Mouse (Mus musculus) mature B cell (primary cell): ENCODE measurements around the gene Rdh12.

ENCODE experiments used
- in situ Hi-C: fragments of 300-500 bp; cut with MboI; formaldehyde crosslinking; loops from 2 replicates; pipeline ENCODE4 v1.14.3; 2019

The Rdh12 gene

DNA sequence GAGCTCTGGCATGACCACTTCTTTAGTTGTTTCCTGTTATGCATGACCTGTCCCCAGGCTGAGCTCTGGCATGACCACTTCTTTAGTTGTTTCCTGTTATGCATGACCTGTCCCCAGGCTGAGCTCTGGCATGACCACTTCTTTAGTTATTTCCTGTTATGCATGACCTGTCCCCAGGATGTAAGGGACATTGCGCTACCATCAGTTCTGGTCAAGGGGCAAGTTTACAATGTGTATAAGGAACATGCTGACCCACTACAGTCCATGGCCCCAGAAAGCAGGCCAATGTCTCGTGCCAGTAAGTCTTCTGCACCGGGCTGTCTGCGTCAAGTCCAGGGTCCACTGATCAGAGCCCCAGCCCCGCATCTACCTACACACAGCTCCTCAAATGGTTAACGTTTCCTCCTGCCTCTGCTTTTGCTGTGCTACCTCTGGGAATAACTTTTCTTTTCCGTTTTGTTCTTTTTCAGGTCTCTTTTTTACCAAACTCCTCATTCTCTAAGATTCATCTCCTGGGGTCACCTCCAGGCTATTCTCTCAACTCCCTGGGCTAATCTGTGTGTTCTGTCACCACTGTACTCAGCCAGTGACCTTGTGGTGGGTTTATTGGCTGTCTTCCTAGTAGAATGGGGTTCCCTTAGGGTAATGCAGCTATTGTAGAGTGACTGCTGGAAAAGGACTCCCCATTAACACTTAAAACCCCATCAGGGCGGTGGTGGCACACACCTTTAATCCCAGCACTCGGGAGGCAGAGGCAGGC is 44.8 kb downstream of the Rdh12 start:
- in situ Hi-C loops: no loop called here

DNA sequence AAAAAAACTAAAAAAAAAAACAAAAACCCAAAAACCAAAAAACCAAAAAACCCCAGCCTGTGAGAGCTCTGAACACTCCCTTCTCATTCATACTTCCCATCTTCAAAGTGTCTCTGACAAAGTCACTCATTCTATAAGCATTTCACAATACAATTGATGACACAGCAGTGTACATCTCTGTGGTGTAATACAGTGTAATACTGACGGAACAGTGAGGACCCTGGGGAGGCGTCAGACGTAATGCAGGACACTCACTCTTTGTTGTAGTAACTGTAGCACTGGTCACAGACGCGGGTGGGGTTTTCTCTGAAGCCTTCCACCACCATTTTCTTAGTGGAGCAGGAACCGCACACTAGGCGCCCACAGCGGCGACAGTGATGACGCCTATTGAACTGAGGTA is 46.3 kb downstream of the Rdh12 start:
- in situ Hi-C loops: no loop called here

GRCm38 (mm10) chr12:79260154-79260553 is 51.4 kb downstream of the Rdh12 start:
- in situ Hi-C loops: no loop called here

DNA sequence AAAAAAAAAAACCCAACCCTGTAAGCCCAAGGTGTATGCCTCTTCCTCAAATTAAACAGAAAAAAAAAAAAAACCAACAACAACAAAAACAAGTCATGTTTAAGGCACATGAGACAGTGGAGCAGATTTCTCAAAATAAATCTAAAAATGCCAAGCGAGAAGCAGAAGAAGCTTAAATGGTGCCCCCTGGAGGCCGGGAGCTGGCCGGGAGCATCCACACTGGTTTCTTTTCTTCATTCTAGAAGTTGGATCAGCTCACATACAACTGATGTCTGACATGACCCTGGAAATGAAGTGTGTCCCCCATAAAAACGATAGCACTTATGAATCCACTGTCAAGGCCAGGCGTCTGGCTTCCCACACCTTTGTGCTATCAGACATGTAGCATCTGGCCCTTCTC is 52.3 kb downstream of the Rdh12 start:
- in situ Hi-C loops: no loop called here
